Mouse (Mus musculus) urinary bladder, postnatal 25 days (tissue): ENCODE measurements around the gene Mark2.
"Not testable (repeated sequence)": the region's sequence is repeated elsewhere in the genome, so short reads cannot be mapped to it uniquely, and the experiment has no call there.

Source experiments
- DNase-seq: peaks from one replicate; pipeline ENCODE4 v3.0.0; 2022; ENCODE audit warnings: low spot score

Gene Mark2

DNA sequence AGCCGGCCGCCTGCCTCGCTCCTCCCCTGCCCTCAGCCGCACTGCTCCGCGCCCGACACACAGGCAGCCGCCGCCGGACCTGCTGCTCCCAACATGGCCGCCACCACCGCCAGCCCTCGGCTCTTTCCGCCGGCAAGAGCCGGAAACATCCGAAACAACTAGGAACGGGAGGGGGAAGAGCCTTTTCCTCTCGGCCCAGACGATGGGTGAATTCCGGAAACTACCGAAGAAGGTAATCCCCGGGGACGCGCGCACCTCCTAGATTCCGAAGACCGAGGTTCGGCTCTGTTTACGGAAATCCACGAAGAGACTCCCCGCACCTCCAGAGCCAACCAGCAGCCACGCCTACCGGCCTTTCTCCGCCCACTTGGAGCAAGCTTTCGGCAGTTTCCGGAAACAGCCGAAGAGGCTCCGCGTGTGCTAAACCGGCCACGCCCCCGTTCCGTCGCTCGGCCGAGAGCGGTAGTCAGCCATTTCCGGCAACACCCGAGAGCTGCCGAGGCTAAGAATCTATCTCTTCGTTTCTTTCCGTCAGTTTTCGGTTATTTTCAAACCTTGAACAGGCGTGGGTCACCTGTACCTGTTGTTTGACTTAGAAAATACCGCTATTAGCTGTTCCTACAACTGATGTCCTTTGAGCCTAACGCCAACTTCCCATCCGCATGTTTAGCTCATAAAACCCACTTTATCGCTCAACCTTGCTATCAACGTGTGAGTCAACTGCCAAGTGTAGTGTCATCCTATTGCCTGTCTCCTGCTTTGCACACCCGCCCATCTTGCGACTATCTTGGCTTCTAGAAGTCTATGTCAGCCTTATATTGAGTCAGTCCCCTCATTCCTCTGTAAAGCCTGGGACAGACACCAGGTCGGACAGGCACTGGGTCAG is at the start of gene Mark2:
Gene Mark2, minus strand, starts transcription at position 349 of the 886 bp plus-strand sequence.
- peak; percentile 98 for DNase-seq

DNA sequence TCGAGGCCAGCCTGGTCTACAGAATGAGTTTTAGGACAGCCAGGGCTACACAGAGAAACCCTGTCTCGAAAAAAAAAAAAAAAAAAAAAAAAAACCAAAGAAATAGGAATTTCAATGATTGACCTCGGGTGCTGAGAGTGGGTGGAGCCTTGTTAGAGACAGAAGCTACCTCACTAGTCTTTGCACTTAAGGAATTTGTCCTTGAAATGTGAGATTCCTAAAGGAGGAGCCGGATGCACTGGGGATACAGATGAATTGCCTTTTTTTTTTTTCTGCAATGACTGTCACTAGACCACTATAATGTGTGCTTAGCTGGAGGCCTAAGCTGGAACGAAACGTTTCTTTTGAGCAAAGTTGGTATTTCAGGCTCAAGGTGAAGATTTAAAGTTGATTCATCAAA is 46.8 kb upstream of the Mark2 start:
- no peak for DNase-seq

DNA sequence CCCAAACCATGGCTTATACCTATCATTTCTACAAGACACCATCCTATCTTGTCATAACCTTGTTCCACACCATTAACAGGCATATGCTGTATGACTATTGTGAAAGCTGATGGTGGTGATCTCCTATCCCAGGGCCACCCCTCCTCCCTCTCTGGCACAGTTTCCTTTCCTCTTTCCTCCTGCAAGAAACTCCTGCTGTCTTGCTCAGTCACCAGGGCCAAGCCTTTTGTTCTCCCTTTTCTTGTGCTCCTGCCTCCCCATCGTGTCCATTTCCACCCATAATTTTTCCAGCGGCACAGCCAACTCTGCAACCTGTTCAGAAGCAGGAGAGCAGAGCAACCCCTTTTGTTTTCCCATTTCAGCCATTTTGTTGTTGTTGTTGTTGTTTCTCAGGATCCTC is 44.4 kb upstream of the Mark2 start:
- no peak for DNase-seq

DNA sequence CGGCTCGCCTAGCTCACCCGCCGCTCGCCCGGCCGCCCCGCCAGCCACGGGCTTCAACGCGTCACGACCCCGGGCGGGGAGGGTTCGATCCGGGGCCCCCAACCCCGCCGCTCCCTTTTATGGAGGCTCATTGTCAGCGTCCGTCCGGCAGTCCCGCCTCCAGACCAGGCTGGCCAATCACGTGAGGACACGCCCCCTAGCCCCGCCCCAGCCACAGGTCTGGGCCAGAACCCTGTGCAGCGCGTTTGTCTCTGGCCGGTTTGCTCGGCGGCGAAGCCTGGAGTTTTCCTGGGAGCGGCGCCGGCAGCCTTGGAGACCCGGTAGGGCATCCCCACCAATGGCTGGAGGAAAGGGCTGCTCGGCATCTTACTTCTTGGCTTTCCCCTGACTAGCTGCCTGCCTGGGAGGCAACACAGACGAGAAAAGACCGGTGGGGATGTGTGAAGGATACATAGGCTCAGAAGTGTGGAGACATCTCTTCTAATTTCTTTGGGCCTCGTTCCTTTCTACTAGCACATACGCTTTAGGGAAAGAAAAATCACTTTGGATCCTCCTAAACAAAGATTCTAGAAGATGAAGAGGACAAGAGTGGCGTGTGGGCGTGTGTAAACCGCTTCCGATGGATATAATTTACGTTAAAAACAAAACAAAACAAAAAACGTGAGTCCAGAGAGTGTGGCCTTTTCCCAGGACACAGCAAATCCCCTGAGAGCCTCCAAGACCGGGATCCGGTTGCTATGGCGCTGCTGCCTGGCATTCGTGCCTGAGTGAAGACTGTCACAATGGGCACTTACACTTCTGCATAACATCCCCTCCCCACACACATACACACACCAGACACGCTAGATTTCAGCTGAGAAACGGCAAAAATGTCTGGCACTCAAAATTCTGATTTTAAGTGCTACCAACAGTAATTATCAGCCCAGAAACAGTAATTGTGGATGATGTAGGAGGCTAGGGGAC is 41.5 kb upstream of the Mark2 start, which contains the start of gene Spindoc:
Gene Spindoc, minus strand, starts transcription at position 92 of the 963 bp plus-strand sequence.
- peak; percentile 98 for DNase-seq

DNA sequence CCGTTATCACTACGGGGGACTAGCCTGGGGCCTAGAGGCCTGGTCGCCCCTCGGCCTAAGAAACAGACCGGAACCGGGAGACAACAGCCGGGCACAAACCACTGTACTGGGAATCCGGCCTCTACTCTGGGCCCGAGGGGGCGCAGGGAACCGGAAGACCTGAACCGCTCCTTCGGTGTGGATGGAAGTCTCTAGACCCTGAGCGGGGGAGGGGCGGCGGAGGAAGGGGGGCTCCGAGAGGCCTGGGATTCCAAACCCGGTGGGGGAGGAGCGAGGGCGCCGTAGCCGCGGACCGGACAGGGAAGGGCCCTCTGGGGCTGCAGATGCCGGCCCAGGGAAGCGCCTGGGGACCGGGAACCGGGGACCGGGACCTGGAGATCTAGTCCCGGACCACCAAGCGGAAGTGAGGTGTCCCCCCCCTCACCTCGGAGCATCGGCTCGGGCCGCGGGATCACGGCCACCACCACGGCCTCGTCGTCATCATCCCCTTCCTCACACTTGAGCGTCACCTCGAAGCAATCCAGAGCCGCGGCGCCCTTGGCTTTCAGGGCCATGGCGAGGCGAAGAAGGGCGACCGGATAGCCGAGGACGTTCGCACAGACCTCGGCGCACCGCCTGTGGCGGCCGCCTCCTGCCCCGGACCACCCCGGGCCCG is 40.7 kb upstream of the Mark2 start:
- peak; percentile 59 for DNase-seq

DNA sequence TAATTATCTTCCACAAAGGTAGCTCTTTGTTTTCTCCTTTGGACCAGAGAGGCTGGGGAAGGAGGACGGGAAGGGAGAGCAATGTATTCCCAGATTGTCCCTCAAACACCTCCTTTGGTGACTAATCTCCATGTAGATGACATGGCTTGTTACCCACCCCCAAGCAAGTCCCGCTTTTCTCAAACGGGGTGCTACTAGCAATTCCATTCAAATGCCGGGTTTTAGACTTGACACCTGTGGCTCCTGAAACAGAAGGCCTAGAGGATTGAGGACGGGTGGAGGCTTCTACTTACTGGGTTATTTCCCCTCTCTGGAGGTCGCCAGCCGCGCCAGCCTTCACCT is 40.2 kb upstream of the Mark2 start:
- no peak for DNase-seq

DNA sequence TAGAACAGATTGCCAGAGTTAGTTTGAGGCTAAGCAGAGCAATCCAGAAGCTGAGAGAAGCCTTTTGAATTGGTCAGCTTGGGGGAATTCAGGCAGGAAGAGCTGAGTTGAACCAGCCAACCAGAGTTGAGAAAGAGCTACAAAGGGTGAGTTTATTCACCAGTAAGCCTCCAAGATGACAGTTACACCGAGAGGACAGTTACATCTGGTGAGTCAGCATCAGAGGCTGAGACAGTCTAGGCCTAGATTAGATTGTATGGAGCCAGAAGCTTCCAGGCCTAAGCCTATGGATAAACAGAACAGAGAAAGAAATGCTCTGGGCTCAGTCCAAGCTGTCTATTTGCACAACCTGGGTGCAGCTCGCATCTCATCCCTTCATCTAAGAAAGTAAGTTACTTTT is 36.0 kb upstream of the Mark2 start:
- no peak for DNase-seq

DNA sequence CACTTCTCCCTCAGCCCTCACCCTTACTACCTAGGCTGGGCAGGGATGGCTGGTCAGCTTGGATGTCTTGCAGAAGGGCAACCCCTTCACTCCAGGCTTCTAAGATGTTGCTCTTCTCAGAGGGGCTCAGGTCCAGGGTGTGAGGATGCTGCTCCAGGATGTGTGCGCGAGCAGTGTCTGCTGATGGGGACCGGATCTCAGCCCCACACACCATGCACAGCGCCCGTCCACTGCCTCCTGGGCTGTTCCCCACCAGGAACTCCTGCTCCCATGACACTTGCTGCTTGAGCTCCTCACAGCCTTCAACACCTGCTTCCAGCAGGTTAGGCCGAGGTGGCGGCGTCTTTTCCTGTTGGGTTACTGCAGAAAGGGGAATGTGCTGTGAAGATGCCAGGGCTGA is 32.8 kb upstream of the Mark2 start:
- no peak for DNase-seq

DNA sequence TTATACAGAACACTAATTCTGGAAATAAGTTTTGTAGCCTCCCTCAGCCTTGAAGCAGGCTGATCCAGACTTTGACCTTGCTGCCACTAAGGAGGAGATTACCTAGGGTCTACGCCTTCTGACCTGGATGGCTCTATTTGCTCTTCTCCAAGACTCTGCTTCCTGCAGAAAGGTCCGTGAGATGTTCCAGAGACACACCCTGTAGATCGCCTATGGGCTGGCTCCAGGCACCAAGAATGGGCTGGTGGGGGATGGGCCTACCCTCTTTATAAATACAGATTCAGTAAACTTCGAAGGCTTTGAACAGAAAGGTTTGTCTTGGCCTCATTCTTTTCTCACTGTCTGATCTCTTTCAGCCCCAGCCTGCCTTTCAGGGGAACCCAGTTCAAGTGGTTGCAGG is 27.8 kb upstream of the Mark2 start:
- not testable (repeated sequence) for DNase-seq

DNA sequence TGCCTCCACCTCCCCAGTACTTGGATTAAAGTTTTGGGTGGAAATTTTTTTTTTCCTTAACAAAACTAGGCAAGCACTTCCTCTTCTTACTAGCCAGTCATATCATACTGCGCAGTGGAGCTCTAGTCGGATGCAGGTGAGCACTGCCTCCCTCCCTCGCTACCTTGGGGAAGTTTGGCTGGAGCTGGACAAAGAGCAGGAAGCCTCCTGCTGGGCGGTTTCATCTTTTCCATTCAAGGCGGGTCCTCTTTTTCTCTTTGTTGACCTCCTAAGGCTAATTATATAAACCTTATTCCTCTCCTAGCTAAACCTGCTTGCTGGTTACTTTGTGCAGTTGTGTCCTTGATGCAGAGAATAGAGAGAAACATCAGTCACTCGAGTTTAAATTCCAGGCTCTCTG is 12.0 kb upstream of the Mark2 start:
- DNase-seq, result no peak

DNA sequence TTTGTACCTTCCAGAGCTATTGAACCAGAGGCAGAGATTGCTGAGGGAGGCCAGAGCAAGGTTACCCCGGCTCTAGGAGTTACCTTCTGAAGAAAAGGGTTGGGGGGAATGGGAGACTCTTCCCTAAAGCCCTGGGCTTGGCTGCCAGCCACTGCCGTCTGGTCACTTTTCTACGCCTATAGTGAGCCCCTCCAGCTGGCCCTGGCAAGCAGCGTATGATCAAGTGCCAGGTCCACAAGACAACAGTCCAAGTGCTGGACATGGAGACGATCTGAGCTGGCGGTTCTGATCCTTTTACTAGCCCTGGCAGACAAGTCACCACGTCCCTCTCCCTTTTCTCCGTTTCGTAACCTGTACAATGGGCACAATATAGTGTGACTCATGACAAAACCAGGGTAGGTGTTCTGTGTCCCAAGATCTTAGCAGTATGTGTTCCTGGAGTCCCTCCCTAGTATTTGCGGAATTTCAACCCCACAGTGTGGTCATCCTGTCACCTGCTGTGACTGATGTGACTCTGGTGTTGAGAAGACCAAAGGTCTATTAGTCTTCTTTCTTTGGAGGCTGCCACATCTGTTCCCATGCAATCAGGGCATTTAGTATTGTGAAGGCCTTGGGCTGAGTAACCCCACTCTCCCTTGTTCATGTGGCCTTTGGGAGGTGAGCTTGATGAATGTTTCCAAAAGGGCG is 11.3 kb upstream of the Mark2 start:
- no peak for DNase-seq

DNA sequence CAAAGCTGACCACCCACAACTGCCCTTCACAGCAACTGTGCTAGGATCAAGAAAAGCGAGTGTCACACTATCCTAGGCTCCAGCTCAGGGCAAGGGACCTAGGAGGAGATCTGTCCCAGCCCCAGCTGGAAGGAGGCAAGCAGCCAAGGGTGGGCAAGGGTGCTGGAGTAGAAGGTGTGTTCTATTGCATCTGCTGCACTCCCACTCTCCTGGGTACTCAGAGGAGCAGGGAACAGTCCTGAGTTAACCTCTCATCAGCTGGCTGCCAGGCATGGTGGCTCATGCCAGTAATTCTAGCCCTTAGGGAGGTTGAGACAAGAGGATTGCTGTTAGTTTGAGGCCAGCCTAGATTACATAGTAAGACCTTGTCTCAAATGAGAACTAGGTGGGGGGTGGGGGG is 8.3 kb upstream of the Mark2 start:
- DNase-seq, result no peak

DNA sequence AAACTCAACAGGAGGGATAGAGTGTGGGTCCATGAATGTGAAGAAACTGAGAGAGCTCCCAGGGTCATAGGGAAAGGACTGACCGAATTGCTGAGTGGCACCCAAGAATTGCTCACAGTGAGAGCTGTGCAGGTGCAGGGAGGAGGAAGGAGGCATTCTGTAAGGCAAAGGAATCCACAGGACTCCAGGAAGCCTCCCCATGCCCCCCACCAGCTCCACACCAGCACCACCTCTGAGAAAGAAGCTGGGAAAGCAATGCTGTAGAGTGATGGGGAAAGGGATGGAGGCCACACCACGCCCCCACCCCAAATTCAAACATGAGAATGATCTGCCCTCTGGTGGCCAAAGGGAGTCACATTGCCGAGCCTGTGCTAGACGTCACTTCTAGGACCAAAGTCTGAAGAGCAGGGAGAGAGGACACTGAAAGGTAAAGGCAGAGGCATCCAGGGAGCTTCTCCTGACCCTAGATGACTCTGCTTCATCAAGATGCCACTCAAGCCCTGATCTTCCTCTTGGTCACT is 3.6 kb upstream of the Mark2 start:
- DNase-seq, result peak; percentile 32

DNA sequence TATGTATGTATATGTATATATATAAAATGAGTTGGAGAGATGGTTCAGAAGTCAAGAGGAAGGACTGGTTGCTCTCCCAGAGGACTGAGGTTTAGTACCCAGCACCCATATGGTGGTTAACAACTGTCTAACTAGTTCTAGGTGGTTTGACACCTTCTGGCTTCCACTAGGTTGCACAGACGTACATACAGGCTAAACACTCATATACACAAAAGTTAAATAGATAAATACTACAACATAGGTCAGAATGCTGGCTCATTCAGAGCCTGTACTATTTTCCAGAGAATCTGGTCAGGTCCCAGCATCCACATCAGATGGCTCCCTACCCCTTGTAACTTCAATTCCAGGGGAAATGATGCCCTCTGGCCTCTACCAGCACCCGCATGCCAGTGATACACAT is 986 bp upstream of the Mark2 start:
- DNase-seq, result no peak

DNA sequence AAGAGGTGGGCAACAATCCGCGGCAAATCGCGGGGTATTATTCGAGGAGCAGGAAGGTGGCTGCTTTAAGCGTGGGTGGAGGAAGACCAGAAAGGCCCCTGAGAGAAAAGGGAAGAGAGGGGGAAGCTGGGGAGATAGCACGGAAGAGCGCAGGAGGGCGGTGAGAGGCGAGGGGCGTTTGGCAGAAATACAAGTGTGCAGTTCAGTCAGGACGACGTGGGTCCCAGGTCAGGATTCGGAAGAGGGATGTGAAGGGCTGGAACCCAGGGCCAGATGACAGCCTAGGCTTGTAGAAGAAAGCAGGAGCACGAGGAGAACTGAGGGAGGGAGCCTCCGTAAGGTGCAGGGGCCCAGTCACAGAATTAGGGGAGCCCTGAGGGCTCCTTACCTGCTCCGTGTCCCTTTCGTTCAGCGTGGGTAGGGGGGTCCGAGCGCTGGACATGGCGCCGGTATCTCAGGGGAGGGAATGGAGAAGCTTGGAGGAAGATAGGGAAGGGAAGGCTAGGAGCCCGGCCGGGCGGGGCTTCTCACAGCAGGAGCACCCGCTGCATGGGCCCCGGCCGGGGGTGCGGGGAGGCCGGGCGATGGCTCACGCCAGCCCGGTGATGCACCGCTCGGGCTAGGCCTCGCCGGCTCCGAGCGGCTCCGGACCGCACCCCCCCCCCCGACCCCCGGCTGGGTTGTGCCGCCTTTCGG is 732 bp downstream of the Mark2 start:
- DNase-seq, result no peak

DNA sequence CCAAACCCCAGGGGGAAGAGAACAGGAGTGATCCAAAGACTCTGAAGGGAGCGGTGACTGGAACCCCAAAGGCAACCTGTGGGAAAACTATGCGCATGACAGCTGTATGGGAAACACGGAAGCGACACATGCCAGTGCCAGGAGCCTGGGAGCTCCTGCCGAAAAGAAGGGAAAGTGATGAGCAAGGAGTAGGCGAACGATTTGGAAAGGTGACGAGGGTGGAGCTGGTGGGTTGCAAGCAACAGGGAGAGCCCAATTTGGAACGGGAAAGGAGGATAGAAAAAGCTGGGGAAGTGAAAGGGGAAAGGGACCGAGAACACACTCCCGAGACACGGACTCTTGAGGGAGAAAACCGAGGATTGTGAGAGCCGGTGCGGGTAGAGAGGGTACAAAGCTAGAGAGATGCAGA is 1.3 kb downstream of the Mark2 start:
- peak; percentile 35 for DNase-seq

DNA sequence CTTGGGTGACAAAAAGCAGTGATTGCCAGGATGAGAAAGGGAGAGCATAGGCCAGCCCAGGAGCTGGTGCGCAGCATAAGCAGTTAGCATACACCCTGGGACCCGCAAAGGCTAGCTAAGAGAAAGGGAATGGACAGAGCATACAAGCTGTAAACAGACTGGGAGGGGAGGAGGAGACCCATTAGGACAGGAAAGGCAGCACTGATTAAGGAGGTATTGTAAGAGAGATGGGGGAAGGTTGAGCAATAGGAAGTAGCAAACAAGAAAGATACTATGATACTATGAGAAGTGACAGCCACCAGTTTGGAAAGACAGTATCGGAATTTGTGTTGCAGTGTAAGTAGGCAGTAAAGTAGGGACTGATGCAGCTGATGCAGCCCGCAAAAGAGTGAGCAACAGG is 1.8 kb downstream of the Mark2 start:
- DNase-seq, result no peak

DNA sequence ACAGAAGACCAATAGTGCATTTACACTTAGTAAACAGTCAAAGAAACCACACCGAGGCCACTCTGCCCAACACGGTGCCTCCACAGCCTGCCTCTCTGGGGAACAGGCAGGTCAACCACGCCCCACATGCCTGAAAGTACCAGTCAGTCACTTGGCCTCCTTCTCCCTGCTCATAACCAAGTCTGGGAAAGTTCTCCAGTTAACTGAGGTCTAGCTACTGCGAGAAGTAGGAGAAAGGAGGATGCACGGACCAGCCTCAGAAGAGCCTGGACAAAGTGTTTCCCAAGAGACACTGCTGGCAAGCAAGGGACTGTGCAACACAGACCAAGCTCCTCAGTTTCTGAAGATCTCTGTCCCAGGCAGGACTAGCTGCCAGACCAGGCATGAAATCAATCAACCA is 2.6 kb downstream of the Mark2 start:
- DNase-seq, result peak; percentile 27

DNA sequence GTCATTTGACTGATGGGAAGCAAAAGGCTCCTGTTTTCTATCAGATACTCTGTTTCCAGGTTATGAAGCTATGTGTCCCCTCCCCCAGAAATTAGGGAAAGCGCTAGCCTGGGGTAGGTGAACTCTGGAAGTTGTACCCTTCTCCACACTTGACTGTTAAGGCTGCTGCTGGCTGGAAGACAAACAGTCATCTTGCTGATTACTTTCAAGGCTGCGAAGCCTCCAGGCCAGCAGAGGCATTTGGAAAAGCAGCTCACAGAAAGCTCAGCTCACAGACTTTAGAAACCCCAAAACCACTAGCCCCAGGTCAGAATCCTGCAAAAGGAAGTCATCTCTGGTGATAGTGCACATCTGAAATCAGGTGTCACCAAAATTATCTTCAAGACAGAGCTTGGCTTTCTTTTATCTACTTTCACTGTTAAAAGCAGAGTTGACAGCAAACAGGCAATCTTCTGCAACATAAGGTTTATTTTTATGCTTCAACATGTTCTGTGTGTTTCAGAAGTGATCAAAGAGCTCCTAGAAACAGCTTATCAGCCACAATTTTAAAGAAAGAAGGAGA is 3.8 kb downstream of the Mark2 start:
- DNase-seq, result no peak

DNA sequence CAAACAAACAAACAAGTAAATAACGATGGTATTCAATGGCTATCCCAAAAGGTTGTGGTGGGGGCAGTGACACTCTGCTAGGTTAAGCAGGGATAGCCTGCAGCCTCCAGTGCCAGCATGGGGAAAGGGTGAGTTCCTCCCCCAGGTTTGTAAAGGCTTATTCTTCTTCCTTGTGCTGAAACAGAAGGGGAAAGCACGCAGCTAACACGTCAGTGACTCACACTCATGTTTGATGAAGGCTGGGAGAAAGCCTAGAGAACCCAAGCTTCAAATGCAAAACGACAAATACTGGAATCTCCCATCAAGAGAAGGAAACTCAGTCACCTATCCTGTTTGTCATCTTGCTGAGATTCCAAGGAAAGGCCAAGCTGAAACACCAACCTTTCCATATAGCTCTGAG is 6.0 kb downstream of the Mark2 start:
- no peak for DNase-seq

DNA sequence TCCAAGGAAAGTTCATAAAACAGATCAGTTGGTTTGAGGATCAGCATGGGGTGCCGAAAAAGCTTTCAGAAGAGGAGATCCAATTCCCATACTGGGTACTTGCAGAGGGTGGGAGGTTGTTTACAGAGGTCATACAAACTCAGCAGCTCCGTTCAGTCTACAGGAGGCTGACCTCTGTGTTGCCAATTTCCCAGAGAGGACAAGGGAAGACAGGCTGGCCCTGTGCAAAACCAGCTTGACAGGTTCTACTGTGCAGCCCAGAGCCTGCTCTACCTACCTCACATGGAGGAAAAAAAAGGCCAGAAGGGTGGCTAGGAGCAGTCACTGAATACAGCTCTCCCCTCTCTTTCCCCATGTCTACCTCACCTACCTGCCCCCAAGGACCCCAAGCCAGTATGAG is 7.6 kb downstream of the Mark2 start:
- peak; percentile 43 for DNase-seq
